Mouse (Mus musculus) myocyte (in vitro differentiated cells): Measurements from ENCODE around the gene Usp27x.

Experiments used
- E2F4 ChIP-seq: IDR thresholded peaks from one replicate; pipeline ENCODE4 v1.6.1; 2011; ENCODE audit warnings: mild to moderate bottlenecking, control low read depth, moderate library complexity; ENCODE audit not compliant: insufficient read depth
- MAX ChIP-seq: IDR thresholded peaks from one replicate; pipeline ENCODE4 v1.6.1; 2011; ENCODE audit warnings: low read depth, mild to moderate bottlenecking, control low read depth
- POLR2A ChIP-seq: IDR thresholded peaks from one replicate; pipeline ENCODE4 v1.6.1; 2011; ENCODE audit warnings: low read depth, mild to moderate bottlenecking, control low read depth, moderate library complexity; ENCODE audit not compliant: insufficient read length
- POLR2AphosphoS2 ChIP-seq: IDR thresholded peaks from one replicate; pipeline ENCODE4 v1.6.1; 2011; ENCODE audit warnings: low read depth, control low read depth; ENCODE audit not compliant: insufficient read length
- REST ChIP-seq: IDR thresholded peaks from one replicate; pipeline ENCODE4 v1.6.1; 2011; ENCODE audit warnings: mild to moderate bottlenecking, control low read depth, moderate library complexity; ENCODE audit not compliant: insufficient read depth, insufficient read length
- TCF12 ChIP-seq: IDR thresholded peaks from one replicate; pipeline ENCODE4 v1.6.1; 2011; ENCODE audit warnings: mild to moderate bottlenecking, control low read depth; ENCODE audit not compliant: poor library complexity, insufficient read depth, severe bottlenecking
- USF1 ChIP-seq: IDR thresholded peaks from one replicate; pipeline ENCODE4 v1.6.1; 2011; ENCODE audit warnings: low read depth, mild to moderate bottlenecking, control low read depth, moderate library complexity

GRCm38 (mm10) chrX:7415308-7415707, 39.7 kb upstream of the Usp27x start:
- TF ChIP-seq E2F4: no peak
- no peak for TF ChIP-seq MAX
- no peak for TF ChIP-seq USF1
- no peak for TF ChIP-seq POLR2AphosphoS2
- TF ChIP-seq POLR2A: no peak
- TF ChIP-seq TCF12: no peak
- TF ChIP-seq REST: no peak
